Mouse (Mus musculus) heart, adult 10 weeks (tissue): Measurements from ENCODE around the gene Smo. TPM values are rescaled to one million over a fixed set of nuclear protein-coding genes. Genes with fewer than 3 reads are reported as not detected.

Experiments
- polyA plus RNA-seq: library from polyadenylated mRNA; stranded (reverse); fragments of 350-450 nt; fragmentation: Illumina TruSeq; extraction: RNeasy Lipid Tissue Mini Kit (QIAGEN cat#74804); gene quantifications from one replicate; pipeline ENCODE4 v1.2.3, GENCODE M21; 2014; ENCODE audit warnings: low read depth, low replicate concordance

The Smo gene
- polyA plus RNA-seq: 10.4 TPM

DNA sequence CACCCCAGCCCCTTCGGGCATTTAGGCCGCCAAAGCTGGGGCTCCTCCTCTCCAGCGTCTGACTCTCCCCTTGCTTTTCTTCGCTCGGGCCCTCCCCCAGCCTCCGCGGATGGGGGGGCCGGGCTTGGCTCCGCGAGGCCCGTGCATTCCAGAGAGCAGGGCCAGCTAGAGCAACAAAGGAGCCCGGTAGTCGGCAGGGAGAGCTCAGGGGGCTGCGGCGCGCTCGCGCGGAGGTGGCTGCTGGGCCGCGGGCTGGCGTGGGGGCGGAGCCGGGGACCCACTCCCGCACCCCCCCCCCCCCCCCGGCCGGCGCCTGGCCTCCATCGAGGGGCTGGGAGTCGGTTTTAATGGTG is at the start of gene Smo:
Smo (plus strand) TSS at position 168 of the 353 bp plus-strand sequence.

DNA sequence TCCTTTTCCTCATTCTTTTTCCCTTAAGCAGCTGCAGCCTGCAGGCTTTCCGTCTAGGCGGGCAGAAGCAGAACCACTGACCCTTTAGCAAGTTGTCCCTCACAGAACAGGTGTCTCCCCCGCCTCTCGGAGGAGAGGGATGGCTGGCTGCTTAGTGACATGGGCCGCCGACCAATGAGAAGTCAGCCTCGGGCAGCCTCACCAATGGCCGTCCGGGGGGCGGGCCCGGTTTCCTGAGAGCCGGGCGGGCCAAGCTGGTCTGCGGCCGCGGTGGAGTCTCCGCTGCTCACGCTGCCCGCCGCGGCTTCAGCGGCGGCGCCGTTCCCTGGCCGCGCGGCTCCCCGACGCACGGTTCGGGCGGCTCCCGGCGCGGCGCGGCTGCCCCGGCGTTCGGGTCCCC is 41.4 kb upstream of the Smo start, which contains the start of gene Tspan33:
Tspan33 (plus strand) TSS at position 270 of the 400 bp plus-strand sequence.

DNA sequence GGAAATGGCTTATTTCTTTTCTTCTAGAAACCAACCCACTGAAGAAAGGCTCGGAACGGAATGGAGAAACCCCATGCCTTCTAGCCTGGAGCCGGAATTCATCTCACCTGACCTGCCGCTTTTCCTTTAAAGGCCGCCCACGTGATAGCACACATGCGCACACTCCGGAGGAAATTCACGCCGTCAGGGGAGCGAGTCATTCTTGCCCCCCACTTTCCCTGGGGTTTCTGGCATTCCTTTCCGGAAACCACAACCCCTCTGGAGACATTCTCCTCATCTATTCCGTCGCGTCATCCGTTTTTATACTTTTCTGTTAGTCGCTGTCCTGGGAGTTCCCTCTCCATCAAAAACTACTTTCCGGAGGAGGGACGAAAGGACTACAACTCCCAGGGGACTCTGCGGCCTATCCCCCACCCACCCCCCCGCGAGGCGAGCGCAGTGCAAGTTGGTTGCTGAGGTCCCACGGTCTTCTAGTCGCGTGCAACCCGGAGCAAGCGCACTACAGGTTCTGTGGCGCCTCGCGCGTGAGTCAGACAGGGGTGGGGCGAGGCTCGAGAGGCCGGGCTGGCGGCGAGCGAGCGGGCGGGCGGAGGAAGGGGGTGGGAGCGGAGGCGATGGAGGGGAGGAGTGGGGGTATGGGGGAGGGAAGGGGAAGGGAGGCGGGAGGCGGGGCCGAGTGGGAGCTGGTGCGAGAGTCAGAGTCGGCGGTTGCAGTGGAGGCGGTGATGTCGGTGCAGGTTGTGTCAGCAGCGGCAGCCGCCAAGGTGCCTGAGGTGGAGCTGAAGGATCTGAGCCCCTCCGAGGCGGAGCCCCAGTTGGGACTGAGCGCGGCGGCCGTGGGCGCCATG is 32.7 kb downstream of the Smo start, which contains the start of gene Ahcyl2:
Ahcyl2 (plus strand) TSS at position 199 of the 848 bp plus-strand sequence.

Other genes with a start within 250 kb of the Smo start
- 4.6 TPM for gene Kcp, start 227.6 kb upstream of the Smo start, polyA plus RNA-seq
- gene Irf5, start 208.9 kb upstream of the Smo start, polyA plus RNA-seq: 4.4 TPM
- 51.2 TPM for gene Tnpo3, start 125.6 kb upstream of the Smo start, polyA plus RNA-seq
- gene Tspan33, start 41.3 kb upstream of the Smo start, polyA plus RNA-seq: 2.7 TPM
- gene Ahcyl2, start 32.5 kb downstream of the Smo start, polyA plus RNA-seq: 11.1 TPM
- 48.9 TPM for gene Strip2, start 181.5 kb downstream of the Smo start, polyA plus RNA-seq